Mouse (Mus musculus) heart, adult 2 months (tissue): ENCODE measurements around the gene Prkcd.

Experiments
- CTCF ChIP-seq: fragments of 200-600 bp; IDR thresholded peaks from 2 replicates; pipeline ENCODE4 v1.8.1; 2022; ENCODE audit warnings: antibody characterized with exemption, mild to moderate bottlenecking, moderate library complexity
- POLR2A ChIP-seq: fragments of 200-500 bp; IDR thresholded peaks from 2 replicates; pipeline ENCODE4 v1.6.1; 2011; ENCODE audit warnings: mild to moderate bottlenecking, low read depth, low read length, control low read depth; ENCODE audit not compliant: insufficient read depth

- TF ChIP-seq POLR2A (peak; percentile 59; the same call in 1 of the 2 replicates), CTCF (no peak)
Observed at GRCm38 (mm10) chr14:30625856-30626726, at the start of gene Prkcd.
